Mouse (Mus musculus): ENCODE data around the gene Spout1.
"Not testable (repeated sequence)": the region's sequence is repeated elsewhere in the genome, so short reads cannot be mapped to it uniquely, and the experiment has no call there.

- not testable (repeated sequence) for TF ChIP-seq EP300, CTCF (IDR thresholded peaks at IDR 0.05; ENCODE audit: low read depth)
Observed at GRCm38 (mm10) chr2:30159871-30160270, 18.4 kb downstream of the Spout1 start.

Data from liver, postnatal 0 days (tissue).